Mouse (Mus musculus) thymus, postnatal 25 days (tissue): Measurements from ENCODE around the gene 9930104L06Rik.
"Not testable (repeated sequence)": the region's sequence is repeated elsewhere in the genome, so short reads cannot be mapped to it uniquely, and the experiment has no call there.

ENCODE experiments used
- DNase-seq: peaks from one replicate; pipeline ENCODE4 v3.0.0; 2022

The 9930104L06Rik gene

GRCm38 (mm10) chr4:124936613-124937471 is at the start of gene 9930104L06Rik:
9930104L06Rik (plus strand) TSS chr4:124937048.
- peak; percentile 92 for DNase-seq

GRCm38 (mm10) chr4:124888702-124889101 is 48.1 kb upstream of the 9930104L06Rik start:
- no peak for DNase-seq

- DNase-seq = no peak
Measured at GRCm38 (mm10) chr4:124889935-124890334, 46.9 kb upstream of the 9930104L06Rik start.

GRCm38 (mm10) chr4:124890831-124891230 is 46.0 kb upstream of the 9930104L06Rik start:
- no peak for DNase-seq

DNA sequence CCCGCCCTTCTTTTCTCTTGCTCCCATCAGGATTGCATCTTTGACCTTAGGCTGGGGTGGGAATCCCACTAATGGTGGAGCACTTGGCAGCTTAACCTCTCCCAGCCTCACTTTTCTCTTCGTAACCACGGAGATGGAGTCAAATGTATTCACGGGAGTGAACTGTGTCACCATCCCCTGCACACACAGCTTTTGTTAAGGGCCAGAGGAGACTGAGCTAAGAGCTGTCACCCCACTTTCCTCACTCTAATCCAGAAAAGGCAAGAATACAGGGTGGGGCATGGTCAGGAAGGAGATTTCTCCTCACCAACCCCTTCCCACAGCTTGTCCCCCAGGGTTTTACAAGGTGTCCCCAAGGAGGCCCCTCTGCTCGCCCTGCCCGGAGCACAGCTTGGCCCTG is 43.1 kb upstream of the 9930104L06Rik start:
- no peak for DNase-seq

DNA sequence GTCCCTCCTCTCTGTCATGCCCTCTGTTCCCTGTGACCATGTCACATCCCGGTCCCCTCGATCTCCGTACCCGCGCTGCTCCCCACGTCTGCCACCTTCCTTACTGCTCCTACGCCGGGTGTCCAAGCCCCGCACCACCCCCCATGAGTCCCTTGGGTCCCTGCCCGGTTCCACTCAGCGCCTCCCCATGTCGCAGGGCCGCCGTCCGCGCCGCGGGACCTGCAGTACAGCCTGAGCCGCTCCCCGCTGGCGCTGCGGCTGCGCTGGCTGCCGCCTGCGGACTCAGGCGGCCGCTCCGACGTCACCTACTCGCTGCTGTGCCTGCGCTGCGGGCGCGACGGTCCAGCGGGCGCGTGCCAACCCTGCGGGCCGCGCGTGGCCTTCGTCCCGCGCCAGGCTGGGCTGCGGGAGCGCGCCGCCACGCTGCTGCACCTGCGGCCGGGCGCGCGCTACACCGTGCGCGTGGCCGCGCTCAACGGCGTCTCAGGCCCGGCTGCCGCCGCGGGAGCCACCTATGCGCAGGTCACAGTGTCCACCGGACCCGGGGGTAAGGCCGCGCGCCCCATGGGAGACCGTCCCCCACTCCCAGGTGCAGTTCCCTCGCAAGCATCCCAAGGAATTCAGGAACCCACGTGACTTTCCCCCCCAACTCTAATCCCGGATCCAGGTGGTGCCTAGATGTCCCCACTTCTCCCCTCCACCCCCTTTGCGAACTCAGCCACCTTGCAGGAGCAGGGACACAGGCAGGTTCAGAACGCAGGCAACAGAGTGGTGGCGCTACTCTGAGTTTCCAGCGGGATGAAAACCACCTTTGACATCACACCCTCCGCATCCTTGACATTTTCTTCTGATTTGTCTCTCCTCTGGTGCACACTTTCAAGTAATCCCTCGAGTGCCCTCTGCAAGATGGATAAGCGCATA is 42.1 kb upstream of the 9930104L06Rik start:
- DNase-seq = no peak

GRCm38 (mm10) chr4:124898428-124898827 is 38.4 kb upstream of the 9930104L06Rik start:
- DNase-seq = no peak

- DNase-seq = no peak
Measured at GRCm38 (mm10) chr4:124899906-124900305, 36.9 kb upstream of the 9930104L06Rik start.

- no peak for DNase-seq
Measured at GRCm38 (mm10) chr4:124905417-124905816, 31.4 kb upstream of the 9930104L06Rik start.

- no peak for DNase-seq
Measured at GRCm38 (mm10) chr4:124905971-124906822, 30.7 kb upstream of the 9930104L06Rik start.

DNA sequence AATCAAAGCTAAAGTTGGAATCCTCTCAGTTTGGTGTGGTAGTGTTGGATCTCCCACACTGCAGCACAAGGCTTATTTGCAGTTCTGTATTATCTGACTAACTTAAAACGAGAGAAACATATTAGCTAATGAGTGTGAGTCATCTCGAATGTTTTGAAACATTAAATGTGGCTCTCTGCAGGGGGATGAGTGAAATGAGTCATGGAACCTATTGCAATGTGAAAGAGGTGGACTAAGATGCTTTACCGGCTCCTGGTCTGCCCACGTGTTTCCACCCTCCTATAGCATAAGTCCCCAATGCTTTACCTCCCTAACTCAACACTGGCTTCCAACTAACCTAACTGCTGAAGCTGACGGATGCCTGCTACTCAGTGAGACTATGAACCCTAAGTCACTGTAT is 8.7 kb upstream of the 9930104L06Rik start:
- DNase-seq = no peak

- DNase-seq = not testable (repeated sequence)
Measured at GRCm38 (mm10) chr4:124939211-124939610, 2.4 kb downstream of the 9930104L06Rik start, which contains the start of gene Cdca8. Cdca8 (minus strand) TSS chr4:124939311.

- DNase-seq = peak; percentile 78
Measured at GRCm38 (mm10) chr4:124943022-124943421, 6.2 kb downstream of the 9930104L06Rik start.

DNA sequence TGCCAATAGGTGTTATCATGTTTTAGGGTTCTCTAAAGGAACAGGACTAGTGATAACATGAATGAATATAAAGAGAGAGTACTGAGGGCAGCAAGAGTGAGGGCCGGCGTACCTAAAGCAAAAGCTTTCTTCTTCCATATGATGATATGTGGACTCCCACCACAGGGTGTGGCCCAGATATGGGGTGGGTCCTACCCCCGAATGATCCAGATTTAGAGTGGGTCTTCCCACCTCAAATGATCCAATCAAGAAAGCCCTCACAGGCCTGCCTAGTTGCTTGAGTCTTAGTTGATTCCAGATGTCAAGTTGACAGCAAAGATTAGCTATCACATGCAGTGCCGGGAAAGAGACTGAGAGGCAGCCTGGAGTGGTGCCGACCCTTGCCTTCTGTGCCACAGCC is 6.9 kb downstream of the 9930104L06Rik start:
- no peak for DNase-seq

DNA sequence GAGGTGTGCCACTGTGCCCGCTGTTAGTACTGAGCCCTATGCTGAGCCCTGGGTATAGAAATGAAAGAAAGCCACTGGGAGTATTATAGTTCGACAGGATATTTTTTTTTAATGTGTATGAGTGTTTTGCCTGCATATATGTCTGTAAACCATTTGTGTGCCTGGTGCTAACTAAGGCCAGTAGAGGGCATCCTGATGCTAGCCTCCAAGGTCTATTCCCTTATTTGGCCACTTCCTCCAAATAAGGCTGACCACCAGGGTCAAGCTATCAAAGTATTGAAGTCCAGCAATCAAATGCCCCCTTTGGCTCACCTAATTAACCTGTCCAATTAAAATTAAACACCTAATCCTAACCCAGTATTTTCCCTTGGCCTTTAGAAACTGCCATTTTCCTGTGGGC is 8.1 kb downstream of the 9930104L06Rik start:
- no peak for DNase-seq

GRCm38 (mm10) chr4:124949488-124949887 is 12.6 kb downstream of the 9930104L06Rik start:
- DNase-seq = no peak

GRCm38 (mm10) chr4:124950181-124951035 is 13.6 kb downstream of the 9930104L06Rik start:
- no peak for DNase-seq

DNA sequence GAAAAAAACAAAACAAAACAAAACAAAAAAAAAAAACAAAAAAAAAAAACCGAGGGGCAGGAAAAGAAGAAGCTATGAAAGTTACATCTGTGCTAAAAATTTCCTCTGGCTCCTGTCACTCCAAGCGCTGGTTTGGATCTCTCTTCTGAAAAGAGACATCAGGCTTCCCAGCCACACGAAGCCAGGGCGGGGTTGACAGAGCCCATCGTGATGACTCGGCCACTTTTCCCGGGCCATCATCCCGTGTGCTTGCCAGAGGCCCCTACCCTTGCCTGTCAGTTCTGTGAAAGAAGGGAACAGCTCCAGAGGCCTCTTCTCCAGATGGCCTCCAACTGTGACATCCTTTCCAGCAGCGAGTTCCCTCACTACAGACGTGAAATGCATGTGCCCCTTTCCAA is 14.2 kb downstream of the 9930104L06Rik start:
- DNase-seq = no peak

GRCm38 (mm10) chr4:124953546-124953945 is 16.7 kb downstream of the 9930104L06Rik start:
- DNase-seq = no peak

- no peak for DNase-seq
Measured at GRCm38 (mm10) chr4:124957284-124957683, 20.4 kb downstream of the 9930104L06Rik start.

- no peak for DNase-seq
Measured at GRCm38 (mm10) chr4:124959062-124959461, 22.2 kb downstream of the 9930104L06Rik start.

GRCm38 (mm10) chr4:124960940-124961339 is 24.1 kb downstream of the 9930104L06Rik start:
- DNase-seq = no peak
